Mouse (Mus musculus): ENCODE results near the gene Lrrc51. TPM values are rescaled to one million over a fixed set of nuclear protein-coding genes. Genes with fewer than 3 reads are reported as not detected.

Lrrc51 gene
- polyA plus RNA-seq, 1 experiment from 2014 or later: 10.3 TPM

GRCm38 (mm10) chr7:101905561-101906286, 28.0 kb downstream of the Lrrc51 start, which contains the start of gene Lamtor1:
Lamtor1 (plus strand) TSS chr7:101905904.
- H3K36me3 ChIP-seq (ENCODE audit: control insufficient read depth, insufficient read depth, low read length): no peaks in the 10 kb centered on the region
- H3K27ac ChIP-seq (ENCODE audit: low read length): peak within 1 kb of the TSS; percentile 96

GRCm38 (mm10) chr7:101902846-101903245, 30.8 kb downstream of the Lrrc51 start:
- H3K36me3 ChIP-seq (ENCODE audit: control insufficient read depth, insufficient read depth, low read length): no peaks in the 10 kb centered on the region
- no peak overlapping the region for H3K4me3 ChIP-seq (replicated peaks; ENCODE audit: low read length)
- H3K4me2 ChIP-seq (ENCODE audit: low read depth, low read length): no peak overlapping the region
- no peak overlapping the region for H3K27ac ChIP-seq (ENCODE audit: low read length)
- H3K9me3 ChIP-seq (replicated peaks; ENCODE audit: control insufficient read depth, low read length): no peaks in the 10 kb centered on the region
- peaks cover 15% of the 10 kb centered on the region for H3K4me1 ChIP-seq (ENCODE audit: control insufficient read depth, insufficient read depth, low read length)
- H3K9ac ChIP-seq (ENCODE audit: low read length): no peak overlapping the region
- H3K27me3 ChIP-seq (ENCODE audit: control insufficient read depth, insufficient read depth, low read length): no peaks in the 10 kb centered on the region
- ATAC-seq (ENCODE audit: insufficient read depth, low FRiP score): no peak

More at GRCm38 (mm10) chr7:101905561-101906286, 28.0 kb downstream of the Lrrc51 start, which contains the start of gene Lamtor1:
- H3K4me2 ChIP-seq (ENCODE audit: low read depth, low read length): peak within 1 kb of the TSS; percentile 81
- no peaks in the 10 kb centered on the region for H3K27me3 ChIP-seq (ENCODE audit: control insufficient read depth, insufficient read depth, low read length)
- peak; percentile 98 for ATAC-seq (ENCODE audit: insufficient read depth, low FRiP score)
- H3K4me1 ChIP-seq (ENCODE audit: control insufficient read depth, insufficient read depth, low read length): peaks cover 20% of the 10 kb centered on the region
- peak within 1 kb of the TSS; percentile 82 for H3K4me3 ChIP-seq (replicated peaks; ENCODE audit: low read length)
- H3K9ac ChIP-seq (ENCODE audit: low read length): peak within 1 kb of the TSS; percentile 97
- under 1% methylated on average over 61 of the region's 61 CpGs for WGBS
- H3K9me3 ChIP-seq (replicated peaks; ENCODE audit: control insufficient read depth, low read length): no peaks in the 10 kb centered on the region

GRCm38 (mm10) chr7:101901969-101902368, 31.7 kb downstream of the Lrrc51 start:
- no peaks in the 10 kb centered on the region for H3K27me3 ChIP-seq (ENCODE audit: control insufficient read depth, insufficient read depth, low read length)
- H3K4me3 ChIP-seq (replicated peaks; ENCODE audit: low read length): no peak overlapping the region
- WGBS: 92% methylated on average over 10 of the region's 10 CpGs
- no peak overlapping the region for H3K27ac ChIP-seq (ENCODE audit: low read length)
- no peak overlapping the region for H3K4me2 ChIP-seq (ENCODE audit: low read depth, low read length)
- H3K9ac ChIP-seq (ENCODE audit: low read length): no peak overlapping the region
- peaks cover 14% of the 10 kb centered on the region for H3K4me1 ChIP-seq (ENCODE audit: control insufficient read depth, insufficient read depth, low read length)
- no peaks in the 10 kb centered on the region for H3K9me3 ChIP-seq (replicated peaks; ENCODE audit: control insufficient read depth, low read length)
- ATAC-seq (ENCODE audit: insufficient read depth, low FRiP score): no peak
- no peaks in the 10 kb centered on the region for H3K36me3 ChIP-seq (ENCODE audit: control insufficient read depth, insufficient read depth, low read length)

- Histone ChIP-seq H3K4me1 (ENCODE audit: control insufficient read depth, insufficient read depth, low read length) (peaks cover 8% of the 10 kb centered on the region; the same call in 1 of the 2 replicates), H3K27me3 (ENCODE audit: control insufficient read depth, insufficient read depth, low read length) (no peaks in the 10 kb centered on the region), H3K4me3 (replicated peaks; ENCODE audit: low read length) (no peak overlapping the region), H3K9ac (ENCODE audit: low read length) (0 out of 2 replicates have a peak overlapping the region, but pooled peaks have one; percentile 10), H3K36me3 (ENCODE audit: control insufficient read depth, insufficient read depth, low read length) (no peaks in the 10 kb centered on the region), H3K9me3 (replicated peaks; ENCODE audit: control insufficient read depth, low read length) (no peaks in the 10 kb centered on the region), H3K4me2 (ENCODE audit: low read depth, low read length) (no peak overlapping the region), H3K27ac (ENCODE audit: low read length) (no peak overlapping the region)
- no peak for ATAC-seq (ENCODE audit: insufficient read depth, low FRiP score)
- 88% methylated on average over 16 of the region's 16 CpGs for whole genome bisulfite sequencing
Observed at GRCm38 (mm10) chr7:101900331-101901097, 33.2 kb downstream of the Lrrc51 start.

GRCm38 (mm10) chr7:101896104-101897066, 37.3 kb downstream of the Lrrc51 start:
- Histone ChIP-seq H3K4me2 (ENCODE audit: low read depth, low read length) (peak overlapping the region; percentile 75), H3K9me3 (replicated peaks; ENCODE audit: control insufficient read depth, low read length) (no peaks in the 10 kb centered on the region), H3K9ac (ENCODE audit: low read length) (peak overlapping the region; percentile 76), H3K4me1 (ENCODE audit: control insufficient read depth, insufficient read depth, low read length) (peaks cover 5% of the 10 kb centered on the region; the same call in 1 of the 2 replicates), H3K4me3 (replicated peaks; ENCODE audit: low read length) (peak overlapping the region; percentile 68), H3K27ac (ENCODE audit: low read length) (peak overlapping the region; percentile 94), H3K27me3 (ENCODE audit: control insufficient read depth, insufficient read depth, low read length) (no peaks in the 10 kb centered on the region), H3K36me3 (ENCODE audit: control insufficient read depth, insufficient read depth, low read length) (no peaks in the 10 kb centered on the region)
- WGBS: under 1% methylated on average over 57 of the region's 57 CpGs
- ATAC-seq (ENCODE audit: insufficient read depth, low FRiP score): peak; percentile 98

- Histone ChIP-seq H3K27ac (ENCODE audit: low read length) (peak overlapping the region; percentile 29; the same call in 1 of the 2 replicates), H3K4me2 (ENCODE audit: low read depth, low read length) (peak overlapping the region; percentile 39), H3K36me3 (ENCODE audit: control insufficient read depth, insufficient read depth, low read length) (no peaks in the 10 kb centered on the region), H3K4me3 (replicated peaks; ENCODE audit: low read length) (peak overlapping the region; percentile 68), H3K27me3 (ENCODE audit: control insufficient read depth, insufficient read depth, low read length) (no peaks in the 10 kb centered on the region), H3K9me3 (replicated peaks; ENCODE audit: control insufficient read depth, low read length) (no peaks in the 10 kb centered on the region), H3K4me1 (ENCODE audit: control insufficient read depth, insufficient read depth, low read length) (peaks cover 5% of the 10 kb centered on the region; the same call in 1 of the 2 replicates), H3K9ac (ENCODE audit: low read length) (peak overlapping the region; percentile 70)
- ATAC-seq (ENCODE audit: insufficient read depth, low FRiP score): no peak
- WGBS: 43% methylated on average over 9 of the region's 9 CpGs
Observed at GRCm38 (mm10) chr7:101895695-101896094, 38.0 kb downstream of the Lrrc51 start.

- no peak for ATAC-seq (ENCODE audit: insufficient read depth, low FRiP score)
- WGBS: 73% methylated on average over 4 of the region's 4 CpGs
- no peaks in the 10 kb centered on the region for H3K36me3 ChIP-seq (ENCODE audit: control insufficient read depth, insufficient read depth, low read length)
Observed at GRCm38 (mm10) chr7:101888460-101888859, 45.2 kb downstream of the Lrrc51 start.

GRCm38 (mm10) chr7:101886274-101886673, 47.4 kb downstream of the Lrrc51 start:
- Histone ChIP-seq H3K27me3 (ENCODE audit: control insufficient read depth, insufficient read depth, low read length) (no peaks in the 10 kb centered on the region; the same call in 1 of the 2 replicates), H3K9me3 (replicated peaks; ENCODE audit: control insufficient read depth, low read length) (no peaks in the 10 kb centered on the region), H3K36me3 (ENCODE audit: control insufficient read depth, insufficient read depth, low read length) (no peaks in the 10 kb centered on the region), H3K9ac (ENCODE audit: low read length) (no peak overlapping the region), H3K4me1 (ENCODE audit: control insufficient read depth, insufficient read depth, low read length) (no peaks in the 10 kb centered on the region), H3K4me2 (ENCODE audit: low read depth, low read length) (no peak overlapping the region), H3K4me3 (replicated peaks; ENCODE audit: low read length) (no peak overlapping the region), H3K27ac (ENCODE audit: low read length) (no peak overlapping the region)
- ATAC-seq (ENCODE audit: insufficient read depth, low FRiP score): no peak
- 85% methylated on average over 6 of the region's 6 CpGs for WGBS

More at GRCm38 (mm10) chr7:101888460-101888859, 45.2 kb downstream of the Lrrc51 start:
- no peaks in the 10 kb centered on the region; the same call in 1 of the 2 replicates for H3K27me3 ChIP-seq (ENCODE audit: control insufficient read depth, insufficient read depth, low read length)
- H3K4me1 ChIP-seq (ENCODE audit: control insufficient read depth, insufficient read depth, low read length): no peaks in the 10 kb centered on the region
- H3K4me3 ChIP-seq (replicated peaks; ENCODE audit: low read length): no peak overlapping the region
- no peaks in the 10 kb centered on the region for H3K9me3 ChIP-seq (replicated peaks; ENCODE audit: control insufficient read depth, low read length)
- H3K9ac ChIP-seq (ENCODE audit: low read length): no peak overlapping the region
- no peak overlapping the region for H3K4me2 ChIP-seq (ENCODE audit: low read depth, low read length)
- no peak overlapping the region for H3K27ac ChIP-seq (ENCODE audit: low read length)
